Mouse (Mus musculus) thymus, postnatal 25 days (tissue): ENCODE results near the gene Mylk.

Source experiments
- DNase-seq: peaks from one replicate; pipeline ENCODE4 v3.0.0; 2022

Gene Mylk

GRCm38 (mm10) chr16:34952798-34953197, 207.8 kb downstream of the Mylk start:
- no peak for DNase-seq

DNA sequence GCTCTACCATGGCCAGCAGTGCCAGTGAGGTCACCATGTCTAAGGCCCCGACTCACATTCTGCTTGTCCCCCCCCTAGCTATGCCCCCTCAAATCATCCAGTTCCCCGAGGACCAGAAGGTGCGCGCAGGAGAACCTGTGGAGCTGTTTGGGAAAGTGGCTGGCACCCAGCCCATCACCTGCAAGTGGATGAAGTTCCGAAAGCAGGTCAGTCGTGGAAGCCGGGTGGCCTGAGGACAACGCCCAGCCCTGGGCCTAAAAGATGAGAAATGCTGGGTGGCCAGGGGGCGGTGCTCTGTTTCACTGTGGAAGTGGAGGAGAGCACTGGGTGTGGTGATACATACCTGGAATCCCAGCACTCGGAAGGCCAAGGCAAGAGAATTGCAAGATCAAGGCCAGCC, 208.5 kb downstream of the Mylk start:
- DNase-seq = no peak

DNA sequence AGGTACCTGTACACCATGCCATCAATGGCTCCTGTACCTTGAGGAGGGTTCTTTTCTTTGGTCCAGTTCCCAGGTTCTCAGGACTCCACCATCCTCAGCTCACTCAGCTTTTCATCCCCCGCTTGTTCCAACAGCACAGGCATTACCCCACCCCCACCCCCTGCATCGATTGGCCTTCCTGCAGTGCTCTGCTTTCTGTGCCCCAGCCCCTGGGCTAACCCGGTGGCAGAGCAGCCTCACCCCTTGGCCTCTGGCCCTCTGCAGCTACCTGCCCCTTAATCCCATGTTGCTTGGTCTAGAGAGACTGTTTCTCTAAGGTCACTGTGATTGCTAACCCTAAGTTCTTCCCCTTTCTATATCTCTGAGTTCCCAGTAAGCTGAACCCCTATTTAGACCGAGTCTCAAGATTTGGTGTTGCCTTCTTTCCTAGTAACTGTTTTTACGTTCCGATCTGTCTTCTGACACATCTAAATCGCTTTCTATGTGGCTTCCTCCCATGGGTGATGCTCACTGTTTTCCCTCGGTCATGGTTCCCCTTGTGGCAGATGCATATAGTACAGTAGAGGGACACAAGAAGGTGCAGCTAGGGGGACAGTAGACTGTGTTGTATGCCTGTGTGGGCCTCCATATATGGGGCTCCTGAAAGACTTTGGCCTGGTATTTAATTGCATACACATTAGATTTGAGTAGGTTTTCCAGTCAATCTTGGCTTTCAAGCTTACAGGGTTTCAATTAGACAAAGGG, 212.6 kb downstream of the Mylk start:
- DNase-seq = no peak

GRCm38 (mm10) chr16:34958667-34959066, 213.7 kb downstream of the Mylk start:
- no peak for DNase-seq

DNA sequence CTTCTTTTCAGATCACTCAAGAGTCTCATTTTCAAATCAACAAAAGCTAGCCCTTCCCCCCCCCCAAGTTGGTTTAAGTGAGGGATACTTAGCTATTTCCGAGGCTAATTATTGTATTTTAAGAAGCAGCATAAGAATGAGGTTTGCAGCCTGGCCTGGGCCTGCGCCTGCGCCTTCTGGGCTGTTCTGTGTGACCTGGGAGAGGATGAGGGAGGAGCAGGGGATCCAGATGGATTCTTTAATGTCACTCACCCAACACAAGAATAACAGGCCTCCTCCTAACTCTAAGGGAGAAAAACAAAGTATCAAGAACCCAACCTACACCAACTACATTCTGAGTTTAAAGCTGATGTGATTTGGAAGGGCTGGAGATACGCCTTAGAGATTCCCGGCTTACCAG, 214.3 kb downstream of the Mylk start:
- DNase-seq = no peak

- no peak for DNase-seq
These were observed 215.2 kb downstream of the Mylk start for GRCm38 (mm10) chr16:34960243-34960642.

GRCm38 (mm10) chr16:34960866-34961582, 216.0 kb downstream of the Mylk start:
- DNase-seq = no peak

DNA sequence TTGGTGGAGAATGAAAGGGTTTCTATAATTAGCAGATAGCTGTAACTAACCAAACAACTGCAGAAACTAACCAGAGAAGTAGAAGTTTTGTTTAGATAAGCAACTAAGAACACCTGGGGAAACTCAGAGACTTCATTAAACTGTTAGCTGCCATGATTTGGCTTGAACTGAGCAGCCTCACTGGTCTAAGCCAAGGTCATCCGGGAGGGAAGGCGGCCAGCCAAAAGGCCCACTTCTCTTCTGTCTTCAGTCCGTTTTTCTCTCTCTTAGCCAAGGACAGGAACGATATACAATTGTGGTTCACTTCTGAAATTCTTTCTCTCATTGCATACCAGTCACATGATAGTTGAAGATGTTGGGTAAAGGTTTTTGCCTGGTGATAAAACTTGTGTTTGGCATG, 217.3 kb downstream of the Mylk start:
- DNase-seq = no peak

- DNase-seq = no peak
These were observed 218.0 kb downstream of the Mylk start for GRCm38 (mm10) chr16:34963008-34963407.

- no peak for DNase-seq
These were observed 221.6 kb downstream of the Mylk start for GRCm38 (mm10) chr16:34966620-34967081.

DNA sequence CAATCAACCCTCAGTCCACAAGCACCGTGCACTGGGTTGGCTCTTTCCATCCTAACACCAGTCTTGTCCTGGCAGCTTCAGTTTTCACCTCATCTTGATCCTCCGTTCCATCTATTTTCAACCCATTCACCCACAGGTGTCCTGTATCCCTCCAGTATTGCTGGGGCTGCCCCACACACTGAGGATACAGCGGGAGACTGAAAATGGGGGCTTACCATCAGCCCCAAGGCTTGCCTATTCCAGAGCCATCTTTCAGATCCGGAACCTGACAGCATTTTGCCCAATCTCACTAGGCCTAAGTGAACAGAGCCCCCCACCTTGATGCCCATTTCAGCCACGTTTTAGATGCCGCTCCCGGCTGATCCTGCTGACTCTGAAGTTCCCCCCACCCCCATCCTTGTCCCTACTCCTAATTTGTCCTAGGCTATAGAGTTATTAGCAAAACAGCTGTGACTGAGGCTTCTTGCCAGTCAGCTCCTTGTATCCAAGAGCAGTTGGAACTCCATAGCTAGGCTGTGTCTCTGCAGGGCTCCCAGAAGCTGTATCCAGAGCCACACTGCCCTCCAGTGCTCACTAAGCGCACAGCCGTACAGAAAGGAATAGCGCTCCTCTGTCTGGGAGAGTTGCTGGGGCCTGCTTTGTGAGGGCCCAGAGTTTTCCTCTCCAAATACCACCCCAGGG, 222.2 kb downstream of the Mylk start:
- no peak for DNase-seq

DNA sequence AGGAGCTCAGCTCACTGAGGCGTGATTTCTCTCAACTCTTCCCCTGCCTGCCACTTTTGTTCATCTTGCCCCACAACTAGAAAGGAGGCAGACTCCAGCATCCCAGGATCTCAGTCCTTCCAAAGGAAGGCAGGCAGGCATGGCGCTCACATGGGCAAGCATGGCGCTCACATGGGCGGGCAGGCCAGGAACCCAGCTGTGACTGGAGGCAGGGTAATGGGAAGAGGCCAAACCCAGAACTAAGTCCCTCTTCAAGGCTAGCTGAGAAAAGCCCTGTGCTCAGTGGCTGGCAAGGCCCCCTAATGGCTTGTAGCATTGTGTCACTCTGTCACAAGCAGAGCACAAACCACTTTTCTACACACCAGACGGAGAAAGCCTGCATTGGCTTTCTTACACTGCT, 223.2 kb downstream of the Mylk start:
- no peak for DNase-seq

DNA sequence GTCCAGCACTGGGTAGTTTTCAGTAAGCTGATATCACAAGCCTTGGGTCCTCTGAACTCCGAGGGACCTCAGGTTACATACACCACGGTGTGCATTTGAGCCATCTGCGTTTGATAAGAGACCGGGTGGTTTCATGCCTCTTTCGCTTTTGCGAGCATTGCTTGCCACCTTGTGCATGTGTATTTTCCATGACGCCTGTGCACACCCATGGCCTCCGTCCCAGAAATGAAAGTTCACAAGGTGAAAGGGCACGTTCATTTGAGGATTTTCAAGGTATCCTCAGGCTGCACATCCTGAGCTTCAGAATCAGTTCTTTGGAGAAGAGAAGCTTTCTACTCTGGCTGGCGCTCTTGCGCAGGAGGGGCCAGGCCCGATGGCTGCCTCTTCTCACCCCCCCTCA, 227.5 kb downstream of the Mylk start:
- DNase-seq = no peak

- DNase-seq = no peak
These were observed 230.5 kb downstream of the Mylk start for GRCm38 (mm10) chr16:34975544-34975943.

GRCm38 (mm10) chr16:34976630-34977029, 231.6 kb downstream of the Mylk start:
- DNase-seq = no peak

DNA sequence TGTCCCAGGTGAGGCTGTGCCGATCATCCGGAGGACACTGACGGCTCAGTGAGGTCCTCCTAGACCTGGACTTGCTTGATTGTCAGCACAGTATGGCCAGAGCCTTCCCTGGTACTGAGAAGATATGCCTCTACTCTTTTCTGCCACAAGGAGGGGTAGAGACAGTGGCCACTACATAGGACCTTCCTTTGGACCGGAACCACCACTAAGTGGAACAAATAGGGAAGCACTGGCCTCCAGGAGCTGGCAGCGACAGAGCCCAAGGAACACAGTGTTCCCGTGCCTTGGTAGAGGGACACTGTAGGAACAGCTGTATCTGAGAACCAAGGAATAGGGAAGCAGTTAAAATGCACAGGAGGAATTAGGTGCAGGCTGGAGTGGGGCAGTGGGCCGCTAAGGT, 233.0 kb downstream of the Mylk start:
- DNase-seq = no peak

GRCm38 (mm10) chr16:34981009-34981408, 236.0 kb downstream of the Mylk start:
- no peak for DNase-seq

- DNase-seq = no peak
These were observed 239.4 kb downstream of the Mylk start for GRCm38 (mm10) chr16:34984203-34985030.

GRCm38 (mm10) chr16:34985031-34985346, 240.0 kb downstream of the Mylk start:
- no peak for DNase-seq

DNA sequence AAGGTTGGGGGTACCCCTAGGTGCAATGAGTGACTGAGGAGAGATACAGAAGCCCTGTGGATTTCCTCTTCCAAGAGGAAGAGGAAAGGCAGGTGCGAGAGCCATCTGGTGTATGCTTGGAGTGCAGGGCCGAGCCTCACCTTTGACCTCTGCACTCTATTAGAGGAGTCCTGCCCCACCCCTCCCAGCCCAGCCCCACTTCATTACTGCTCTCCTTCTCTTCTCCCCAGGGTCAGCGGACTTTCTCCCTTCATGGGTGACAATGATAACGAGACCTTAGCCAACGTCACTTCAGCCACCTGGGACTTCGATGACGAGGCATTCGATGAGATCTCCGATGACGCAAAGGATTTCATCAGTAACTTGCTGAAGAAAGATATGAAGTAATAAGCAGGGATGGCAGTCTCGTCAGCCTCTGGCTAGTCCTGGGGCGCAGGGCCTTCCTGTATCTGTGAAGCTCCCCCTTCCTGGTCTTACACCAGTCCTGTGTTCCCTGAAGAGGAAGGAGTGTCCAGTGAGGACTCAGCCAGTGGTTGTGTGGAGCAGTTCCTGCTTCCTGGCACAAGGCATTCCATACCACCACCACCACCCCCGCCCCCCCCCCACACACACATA, 241.3 kb downstream of the Mylk start:
- DNase-seq = no peak

DNA sequence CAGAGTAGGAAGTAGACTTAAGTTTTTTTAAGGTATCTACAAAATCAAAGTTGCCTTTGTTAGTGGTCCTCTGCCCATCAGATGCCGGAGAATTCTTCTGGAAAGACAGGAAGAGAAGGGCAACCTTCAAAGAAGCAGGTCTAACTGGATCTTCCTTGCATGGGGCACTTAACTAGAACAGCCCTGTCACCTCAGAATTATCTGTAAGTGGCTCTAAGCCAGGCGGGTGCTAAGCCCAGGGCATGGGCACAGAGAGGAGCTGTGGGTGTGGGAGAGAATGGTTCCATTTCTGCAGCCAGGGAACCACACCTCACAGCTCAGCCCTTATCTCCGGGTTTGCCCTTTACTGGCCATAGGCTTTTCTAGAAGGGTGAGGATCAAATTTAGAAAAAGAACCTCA, 246.4 kb downstream of the Mylk start:
- no peak for DNase-seq

DNA sequence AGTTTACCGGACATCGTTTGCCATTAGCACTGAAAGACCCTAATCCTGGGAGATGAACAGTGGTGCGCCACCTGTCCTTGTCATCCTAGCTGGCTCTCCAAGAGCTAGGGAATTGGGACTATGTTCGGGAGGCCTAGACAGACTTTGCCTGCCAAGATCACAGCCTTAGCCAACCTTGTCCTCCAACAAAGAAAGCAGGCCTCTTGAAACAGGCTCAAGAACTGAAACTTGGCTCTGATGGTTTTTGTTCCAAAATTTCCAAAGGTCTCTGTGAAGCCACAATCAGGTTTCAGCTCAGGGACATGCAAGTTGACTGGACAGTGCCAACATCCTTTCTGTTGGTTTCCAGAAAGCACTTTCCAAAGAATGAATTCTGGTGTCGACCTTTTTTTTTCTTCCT, 247.8 kb downstream of the Mylk start:
- no peak for DNase-seq
